Mouse (Mus musculus): ENCODE data around the gene Rmdn2.
A peak's percentile ranks its signal among the peaks of the same experiment; 100 is the strongest.

Gene Rmdn2

DNA sequence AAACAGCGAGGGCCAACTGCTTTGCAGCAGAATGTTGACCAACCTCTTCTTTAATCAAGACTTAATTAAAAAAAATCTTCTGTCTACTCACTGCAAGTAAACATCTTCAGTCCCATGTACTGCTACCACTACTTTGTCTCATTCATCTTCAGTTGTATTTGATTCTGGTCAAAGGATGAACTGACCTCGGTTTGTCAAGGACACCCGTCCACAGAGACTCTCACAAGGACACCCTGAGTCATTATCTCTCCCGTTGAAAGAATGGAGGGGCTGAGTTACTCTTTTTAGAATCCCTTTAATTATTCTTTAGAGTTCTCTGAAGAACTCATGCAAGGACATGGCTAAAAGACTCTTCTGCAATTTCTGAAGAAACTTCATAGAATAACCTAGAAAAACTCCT is at the start of gene Rmdn2:
Gene Rmdn2, plus strand, starts transcription at position 319 of the 400 bp plus-strand sequence.
- no peak for DNase-seq

DNA sequence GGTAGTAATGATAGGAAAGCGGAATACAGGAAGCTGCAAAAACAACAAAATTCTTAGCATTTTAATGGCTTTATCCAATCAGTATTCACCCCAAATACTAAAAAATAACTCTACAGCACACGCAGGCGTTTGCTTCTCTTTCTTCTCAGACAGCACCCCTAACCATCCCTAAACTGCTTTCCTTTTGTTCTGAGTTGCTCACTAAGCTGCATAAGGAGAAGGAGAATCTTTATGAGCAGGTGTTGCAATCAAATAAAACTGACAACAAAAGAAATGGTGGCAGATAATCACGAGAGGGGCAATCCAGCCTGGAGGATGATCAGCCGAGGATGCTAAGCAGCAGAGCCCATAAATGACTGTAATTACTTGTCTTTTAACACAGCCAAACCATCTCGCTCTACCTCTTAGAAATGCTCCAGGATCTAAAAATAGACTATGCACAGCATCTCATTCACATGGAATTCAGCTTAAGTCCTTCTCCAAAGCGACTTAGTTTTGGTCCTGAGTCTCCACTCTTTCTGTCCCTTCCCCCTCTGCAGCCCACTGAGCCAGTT is 48.5 kb upstream of the Rmdn2 start:
- DNase-seq, result no peak

DNA sequence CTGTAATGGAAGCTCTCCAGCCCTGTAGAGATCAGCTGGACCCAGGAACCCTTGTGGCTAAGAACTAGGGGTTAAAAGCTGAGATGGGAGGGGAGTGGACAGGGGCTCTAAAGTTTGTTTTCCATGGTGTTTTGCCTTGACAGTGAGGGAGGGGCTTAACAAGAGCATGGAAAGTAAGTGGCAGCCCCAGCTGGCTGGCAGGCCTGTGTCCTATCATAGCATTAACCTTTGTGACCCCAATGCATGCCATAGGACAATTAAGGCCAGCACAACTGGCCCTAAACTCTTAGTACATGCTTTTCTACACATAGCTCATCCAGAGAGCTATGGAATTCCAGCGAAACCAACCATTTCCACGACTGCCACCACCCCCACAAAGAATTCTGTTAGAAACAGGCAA is 47.9 kb upstream of the Rmdn2 start:
- DNase-seq, result no peak

DNA sequence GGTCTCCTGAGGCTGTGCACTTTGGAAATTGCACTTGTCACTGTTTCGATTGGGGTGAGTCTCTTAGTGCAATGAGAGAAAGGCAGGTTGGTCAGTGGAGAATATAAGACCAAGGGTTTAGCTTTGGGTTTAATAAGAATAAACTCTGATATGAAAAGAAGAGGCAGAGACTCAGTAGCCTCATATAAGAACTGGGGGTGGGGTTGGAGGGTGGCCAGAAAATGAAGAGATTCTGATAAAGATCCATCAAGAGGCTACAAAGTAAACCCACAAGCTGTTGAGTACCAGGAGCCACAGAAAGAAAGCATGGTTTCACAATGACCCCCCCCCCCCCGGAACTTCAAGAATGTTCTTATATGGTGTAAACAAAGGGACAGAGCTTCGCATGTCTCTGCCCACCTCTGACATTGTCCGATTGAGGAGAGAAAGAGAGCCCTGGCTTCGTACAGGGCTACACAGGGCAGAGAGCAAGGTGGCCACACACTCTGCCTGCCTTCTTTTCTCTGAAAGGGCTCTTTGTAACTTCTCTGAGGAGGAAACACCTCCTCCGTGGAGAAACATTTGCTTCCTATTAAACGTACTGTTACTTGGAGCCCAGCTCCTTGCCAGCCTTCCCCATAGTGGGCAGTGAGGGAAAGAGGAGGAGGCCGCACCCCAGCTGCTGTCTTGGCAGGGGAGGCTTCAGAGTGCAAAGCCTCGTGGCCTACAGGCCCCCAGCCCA is 46.3 kb upstream of the Rmdn2 start:
- peak; percentile 10 for DNase-seq

GRCm38 (mm10) chr17:79568401-79568800 is 43.3 kb upstream of the Rmdn2 start:
- no peak for DNase-seq

GRCm38 (mm10) chr17:79578328-79578727 is 33.3 kb upstream of the Rmdn2 start:
- DNase-seq, result no peak

GRCm38 (mm10) chr17:79580264-79580920 is 31.3 kb upstream of the Rmdn2 start:
- DNase-seq, result peak; percentile 87

DNA sequence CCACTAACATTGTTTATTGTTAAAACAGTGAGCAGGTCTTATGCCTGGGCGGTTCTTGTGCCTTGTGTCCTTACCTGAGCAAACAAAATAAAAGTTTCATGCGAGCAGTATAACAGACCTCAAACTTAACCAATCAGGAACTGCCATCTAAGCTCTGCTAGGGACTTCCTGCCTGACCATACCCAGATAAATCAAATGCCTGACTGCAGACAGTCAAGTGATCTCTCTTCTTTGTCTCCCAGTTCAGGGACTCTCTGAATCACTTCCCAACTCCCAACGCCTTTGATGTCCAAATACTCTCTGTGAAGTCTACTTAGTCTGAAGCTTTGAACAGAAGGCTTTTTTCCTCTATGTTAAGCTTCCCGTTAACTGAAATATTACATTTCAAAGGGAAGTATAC is 28.2 kb upstream of the Rmdn2 start:
- DNase-seq, result no peak

DNA sequence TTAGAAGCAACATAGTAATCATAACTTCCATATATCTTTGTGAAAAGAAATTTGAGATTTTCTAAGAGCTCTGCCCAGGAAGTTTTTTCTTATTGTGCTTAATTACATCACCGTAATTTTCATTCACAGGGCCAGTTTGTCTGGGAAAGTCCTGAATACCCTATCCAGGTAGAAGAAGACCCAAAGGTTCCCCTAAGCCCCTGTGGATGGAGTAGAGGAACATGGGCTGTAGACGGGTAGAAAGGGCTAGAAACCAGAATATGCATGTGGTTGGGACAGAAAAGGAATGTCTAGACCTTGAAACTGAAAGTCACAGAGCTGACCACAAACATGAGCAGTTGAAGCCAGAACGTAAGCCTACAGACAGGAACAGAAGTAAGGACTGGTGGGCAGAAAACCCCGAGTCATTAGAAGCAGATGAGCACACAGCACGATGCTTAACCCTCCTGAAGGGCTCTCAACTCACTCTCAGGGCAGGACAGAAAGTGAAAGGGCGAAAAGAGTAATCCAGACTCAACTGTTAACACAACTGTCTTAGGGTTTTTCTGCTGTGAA is 27.3 kb upstream of the Rmdn2 start:
- DNase-seq, result no peak

GRCm38 (mm10) chr17:79589913-79590312 is 21.8 kb upstream of the Rmdn2 start:
- no peak for DNase-seq

DNA sequence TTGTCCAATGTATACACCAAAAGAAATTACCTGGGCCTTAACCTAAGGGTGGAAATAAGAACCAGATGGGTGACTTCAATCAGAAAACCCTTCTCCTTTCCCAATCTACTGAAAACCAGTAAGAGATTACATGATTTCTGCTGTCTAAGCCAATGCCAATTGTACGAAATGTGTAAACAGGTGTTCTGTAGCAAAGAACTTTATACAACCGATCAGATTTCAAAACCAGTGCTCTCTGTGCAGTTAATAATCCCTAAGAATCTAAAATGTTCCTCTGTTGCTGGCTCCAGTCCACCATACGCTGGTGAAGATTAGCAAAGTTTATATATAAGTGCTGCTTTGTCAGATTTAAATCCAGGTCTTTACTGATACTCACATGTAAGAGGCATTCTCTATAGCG is 15.7 kb upstream of the Rmdn2 start:
- no peak for DNase-seq

DNA sequence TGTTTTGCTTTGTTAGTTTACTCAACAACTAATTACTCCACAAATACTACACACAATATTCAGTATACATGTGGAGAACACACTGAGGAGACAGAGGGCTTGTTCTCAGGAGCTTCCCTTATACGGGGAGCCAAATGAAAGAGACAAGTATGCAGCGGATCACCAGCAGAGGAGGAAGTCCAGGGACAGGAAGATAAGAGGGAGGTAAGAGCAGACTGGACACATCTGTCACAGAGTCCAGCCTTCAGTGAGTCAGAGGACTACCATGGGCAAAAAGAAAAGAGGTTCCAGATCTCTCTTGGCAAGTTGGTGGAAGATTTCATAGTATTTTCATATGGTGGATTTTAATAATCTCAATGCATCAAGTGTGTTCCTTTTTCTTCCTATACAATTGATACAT is 13.5 kb upstream of the Rmdn2 start:
- DNase-seq, result no peak

GRCm38 (mm10) chr17:79598596-79599577 is 12.8 kb upstream of the Rmdn2 start:
- peak; percentile 15 for DNase-seq

GRCm38 (mm10) chr17:79600108-79600507 is 11.6 kb upstream of the Rmdn2 start:
- DNase-seq, result no peak

- no peak for DNase-seq
Measured at GRCm38 (mm10) chr17:79602381-79602780, 9.3 kb upstream of the Rmdn2 start.

DNA sequence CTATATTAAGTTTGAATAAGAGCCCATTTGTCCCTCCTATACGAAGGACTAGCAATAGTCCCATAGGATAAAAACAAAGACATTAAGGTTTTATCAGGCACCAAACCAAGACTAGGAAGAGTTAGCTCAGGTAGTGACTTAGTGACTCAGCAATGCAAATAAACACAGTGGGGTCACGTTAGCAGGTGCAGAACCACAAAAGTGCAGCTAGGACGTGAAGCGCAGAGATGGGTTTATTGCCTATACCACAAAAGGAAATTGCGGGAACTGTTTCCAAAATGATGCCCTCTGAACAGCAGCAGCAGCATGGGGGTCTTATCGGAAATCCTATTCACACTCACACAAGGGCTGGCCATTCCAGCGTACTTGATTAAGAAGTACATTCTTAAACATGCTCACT is 8.2 kb upstream of the Rmdn2 start:
- DNase-seq, result no peak

- no peak for DNase-seq
Measured at GRCm38 (mm10) chr17:79605794-79606193, 5.9 kb upstream of the Rmdn2 start.

DNA sequence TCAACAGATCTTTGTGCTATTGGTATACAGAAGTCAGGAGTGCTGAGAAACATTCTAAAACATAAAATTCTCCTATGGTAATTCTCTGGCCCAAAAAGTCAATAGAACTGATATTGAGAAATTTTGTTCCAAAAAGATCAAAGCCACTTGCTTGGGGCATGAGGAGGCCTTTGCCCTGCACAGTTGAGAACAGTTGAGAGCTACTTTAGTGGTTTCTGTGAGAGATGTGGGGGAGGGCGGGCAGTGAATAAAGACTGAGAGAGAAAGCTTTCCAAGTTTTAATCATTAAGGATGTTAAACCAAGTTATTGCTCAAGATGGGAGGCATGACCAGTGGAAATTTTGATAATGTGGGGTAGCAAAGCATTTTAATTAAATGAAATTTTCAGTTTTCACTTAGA is 2.0 kb upstream of the Rmdn2 start:
- peak; percentile 17 for DNase-seq

DNA sequence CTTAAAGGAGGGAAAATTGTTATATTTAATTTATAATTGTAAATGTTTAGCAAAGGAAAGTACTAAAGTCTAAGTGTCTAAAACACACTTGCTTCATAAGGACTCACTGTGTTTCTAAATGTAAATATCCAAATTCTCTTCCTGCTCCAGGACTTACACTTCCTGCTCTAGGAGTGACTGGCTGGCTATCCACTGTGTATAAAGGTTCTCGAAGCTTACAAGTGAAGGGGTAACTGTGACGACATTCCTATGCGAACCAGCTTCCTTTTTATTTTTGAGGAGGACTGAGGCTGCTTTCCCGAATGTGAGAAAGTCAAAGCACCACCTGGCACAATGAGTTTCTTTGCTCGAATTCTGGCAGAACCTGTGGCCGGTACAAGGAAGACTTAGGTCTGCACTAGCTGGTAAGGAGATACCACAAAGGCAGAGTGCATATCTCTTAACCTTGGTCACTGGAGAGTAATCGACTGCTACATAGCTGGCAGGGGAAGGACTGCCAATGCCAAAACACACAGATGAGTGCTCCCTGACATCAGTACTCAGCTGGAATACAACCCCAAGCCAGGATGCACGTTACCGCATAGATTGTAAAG is 1.4 kb upstream of the Rmdn2 start:
- no peak for DNase-seq

DNA sequence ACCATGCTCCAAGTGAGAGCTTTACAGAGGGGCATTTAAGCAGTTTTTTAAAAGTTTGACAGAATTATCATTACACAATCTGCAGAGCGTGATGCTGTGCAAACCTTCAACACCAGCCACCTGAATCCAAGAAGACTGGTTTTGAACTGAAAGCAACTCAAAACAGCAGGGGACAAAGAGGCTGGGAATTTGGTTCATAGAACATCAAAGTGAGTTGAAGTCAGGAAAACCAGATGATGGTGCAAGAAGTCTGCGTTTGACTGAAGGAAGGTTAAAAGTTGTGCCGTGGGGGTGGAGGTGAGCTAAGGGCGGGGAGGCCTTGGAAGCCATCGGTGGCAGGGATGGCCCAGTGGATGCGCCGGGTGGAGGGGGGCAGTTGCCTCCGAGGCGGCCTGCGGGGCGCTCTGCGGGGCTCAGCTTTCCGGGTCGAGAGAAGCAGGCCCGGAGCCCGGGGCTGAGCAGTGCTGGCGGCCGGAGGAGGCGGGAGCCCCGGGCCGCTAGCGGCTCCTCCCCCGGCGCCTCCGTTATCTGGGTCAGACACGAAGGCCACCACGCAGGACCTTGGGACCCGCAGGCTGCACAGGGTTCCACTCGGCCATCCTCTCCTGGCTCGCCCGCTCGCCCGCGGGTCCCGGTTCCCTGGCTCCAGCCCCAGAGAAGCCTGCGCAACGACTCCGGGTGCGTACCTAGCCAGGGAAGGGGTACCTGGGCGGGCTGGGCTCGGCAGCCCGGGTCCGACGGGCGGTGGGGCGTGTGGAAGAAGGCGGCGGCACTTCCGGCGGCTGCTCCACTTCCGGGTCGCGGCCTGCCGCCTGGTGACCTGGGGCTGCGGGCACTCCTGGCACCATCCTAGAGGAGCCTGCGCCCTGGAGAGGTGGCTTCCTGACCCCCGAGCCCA is 3.3 kb downstream of the Rmdn2 start:
- DNase-seq, result peak; percentile 82

DNA sequence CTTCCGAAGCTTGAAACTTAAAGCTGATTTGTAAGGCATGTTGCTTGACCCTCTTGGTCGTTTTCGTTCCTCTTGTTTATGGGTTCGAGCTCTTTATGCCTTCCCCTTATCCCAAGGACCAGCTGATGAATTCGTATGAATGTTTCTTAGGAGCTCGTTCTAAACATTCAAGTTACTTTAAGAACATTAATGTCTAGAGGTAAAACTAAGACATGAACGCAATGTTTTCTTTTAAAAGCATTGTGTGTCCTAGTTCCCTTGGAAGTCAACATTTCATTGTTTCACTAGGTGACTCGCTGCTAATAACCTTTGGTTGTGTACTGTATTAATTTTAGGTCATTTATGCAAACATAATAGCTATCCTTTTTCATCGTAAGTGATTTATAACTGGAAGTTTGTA is 4.2 kb downstream of the Rmdn2 start:
- no peak for DNase-seq
